Mouse (Mus musculus) neural tube, embryonic 10.5 days (tissue): ENCODE data around the gene Zfp46.
A peak's percentile ranks its signal among the peaks of the same experiment; 100 is the strongest.

Experiments used
- DNase-seq: peaks from one replicate; pipeline ENCODE4 v3.0.0-alpha.2; 2017; ENCODE audit warnings: low spot score; ENCODE audit errors: extremely low spot score

Gene Zfp46

GRCm38 (mm10) chr4:136266716-136267343 is 17.7 kb upstream of the Zfp46 start:
- DNase-seq: no peak

- no peak for DNase-seq
Observed at GRCm38 (mm10) chr4:136268912-136269311, 15.6 kb upstream of the Zfp46 start.

- DNase-seq: no peak
Observed at GRCm38 (mm10) chr4:136270648-136271047, 13.8 kb upstream of the Zfp46 start.

- no peak for DNase-seq
Observed at GRCm38 (mm10) chr4:136281097-136281496, 3.4 kb upstream of the Zfp46 start.

GRCm38 (mm10) chr4:136281611-136282010 is 2.9 kb upstream of the Zfp46 start:
- no peak for DNase-seq

- peak; percentile 33 for DNase-seq
Observed at GRCm38 (mm10) chr4:136282621-136283480, 1.6 kb upstream of the Zfp46 start.

- DNase-seq: no peak
Observed at GRCm38 (mm10) chr4:136283783-136284182, 700 bp upstream of the Zfp46 start.

GRCm38 (mm10) chr4:136284891-136285290 is 408 bp downstream of the Zfp46 start:
- peak; percentile 22 for DNase-seq

- peak; percentile 89 for DNase-seq
Observed at GRCm38 (mm10) chr4:136285348-136285810, 896 bp downstream of the Zfp46 start.

- peak; percentile 90 for DNase-seq
Observed at GRCm38 (mm10) chr4:136285811-136286371, 1.4 kb downstream of the Zfp46 start.

- DNase-seq: peak; percentile 36
Observed at GRCm38 (mm10) chr4:136289918-136290780, 5.7 kb downstream of the Zfp46 start.

GRCm38 (mm10) chr4:136290781-136291595 is 6.5 kb downstream of the Zfp46 start:
- DNase-seq: peak; percentile 34

- DNase-seq: no peak
Observed at GRCm38 (mm10) chr4:136291692-136292091, 7.2 kb downstream of the Zfp46 start.

GRCm38 (mm10) chr4:136295941-136296340 is 11.5 kb downstream of the Zfp46 start:
- DNase-seq: no peak

GRCm38 (mm10) chr4:136302462-136302861 is 18.0 kb downstream of the Zfp46 start:
- no peak for DNase-seq

GRCm38 (mm10) chr4:136304181-136304580 is 19.7 kb downstream of the Zfp46 start:
- DNase-seq: no peak

GRCm38 (mm10) chr4:136308355-136308754 is 23.9 kb downstream of the Zfp46 start:
- no peak for DNase-seq

GRCm38 (mm10) chr4:136309780-136310179 is 25.3 kb downstream of the Zfp46 start:
- peak; percentile 57 for DNase-seq

GRCm38 (mm10) chr4:136310229-136311041 is 26.0 kb downstream of the Zfp46 start, which contains the start of gene Hnrnpr:
Gene Hnrnpr (plus strand): TSS chr4:136310942.
- DNase-seq: peak; percentile 100
